Mouse (Mus musculus): ENCODE measurements around the gene S100a6.

DNA sequence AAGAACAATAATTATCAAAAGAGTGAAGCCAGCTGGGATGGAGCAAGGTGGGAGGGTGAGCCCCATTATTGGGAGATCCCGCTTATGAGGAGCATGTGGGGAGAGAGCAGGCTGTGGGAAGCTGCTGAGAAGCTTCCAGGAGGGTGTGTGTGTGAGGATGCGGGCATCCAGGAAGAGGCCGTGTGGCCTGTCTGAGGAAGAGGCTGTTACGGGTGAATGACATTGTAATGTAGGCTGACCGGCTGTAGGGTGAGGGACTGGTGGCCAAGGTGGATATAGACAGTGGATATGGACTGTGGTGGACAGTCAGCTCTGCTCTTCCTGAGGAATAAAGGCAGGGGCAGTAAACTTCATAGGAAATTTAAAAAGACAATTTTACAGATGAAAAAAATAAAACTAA is 12.8 kb downstream of the S100a6 start:
- TF ChIP-seq POLR2A (IDR thresholded peaks at IDR 0.05; ENCODE audit: low read depth, low read length) (no peak), CTCF (conservative IDR thresholded peaks at IDR 0.05; ENCODE audit: insufficient read depth, insufficient read length, low read depth, low read length) (no peak)

Data from kidney, adult 2 months (tissue).